In the genomic region with DNA sequence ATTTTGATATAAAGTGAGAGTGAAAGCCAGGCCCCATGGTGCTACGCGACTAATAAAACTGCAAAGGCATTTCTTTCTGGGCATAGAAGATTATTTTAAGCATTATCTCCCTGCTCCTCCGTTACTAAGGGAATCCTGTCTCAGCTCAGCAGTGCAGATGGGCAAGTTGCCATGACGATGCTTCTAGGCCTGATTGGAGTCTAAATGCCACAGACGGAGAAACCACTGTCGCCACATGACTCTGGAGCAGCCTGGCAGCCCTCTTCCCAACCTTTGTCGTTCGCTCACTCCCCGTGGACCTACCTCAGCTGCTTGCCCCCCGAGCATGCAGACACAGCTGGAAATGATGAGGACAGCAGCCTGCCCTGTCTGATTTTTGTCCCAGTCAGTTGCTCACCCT, we compare ENCODE assay signal across 11 mouse cellular contexts. TPM values are rescaled to one million over a fixed set of nuclear protein-coding genes. Genes with fewer than 3 reads are reported as not detected.
DNase-seq lines count a peak whose midpoint lies in the region; ATAC-seq lines count a peak whose summit lies in the region.
"Had no signal": no experiment of that assay in that cellular context is flagged by ENCODE, and none has a peak within 500 bp of the region (broad histone marks: within the 10 kb centered on the region; RNA-seq: fewer than 3 reads in every experiment).

No protein-coding gene starts in this region.

- no peaks in the 10 kb centered on the region for H3K4me1 ChIP-seq in liver, embryonic 11.5 days (replicated peaks; ENCODE audit: control insufficient read depth, insufficient read depth, low read length)

- H3K4me3 ChIP-seq in liver, embryonic 11.5 days (ENCODE audit: low read depth, low read length) = no peak overlapping the region

- H3K9me3 ChIP-seq in liver, embryonic 11.5 days (ENCODE audit: control insufficient read depth, low read length) = no peaks in the 10 kb centered on the region

- peak; percentile 76 to 81 for DNase-seq in cerebellum, postnatal 14 days
- DNase-seq in cerebellum, adult 11-12 months = no peak
- DNase-seq in frontal cortex, postnatal 36 days (ENCODE audit: low spot score in 2 of 2) = peak; percentile 52 to 81
- peak; percentile 60 to 76 for DNase-seq in left cerebral cortex, adult 9 months (ENCODE audit: low spot score in 2 of 2)
- peak; percentile 81 for DNase-seq in right cerebral cortex, adult 18-20 months
- no peak for DNase-seq in heart, adult 18-20 months
- DNase-seq in spleen, postnatal 10 days (ENCODE audit: low spot score in 2 of 2) = no peak
- no peak for DNase-seq in liver, embryonic 11.5 days (ENCODE audit: low spot score)
- DNase-seq: kidney, adult 2 months; lung, embryonic 14.5 days; thymus, postnatal 4 days had no signal

- H3K9ac ChIP-seq in liver, embryonic 11.5 days (ENCODE audit: low read depth, low read length) = no peak overlapping the region
- H3K9ac ChIP-seq: lung, embryonic 14.5 days had no signal

- no peaks in the 10 kb centered on the region for H3K27me3 ChIP-seq in liver, embryonic 11.5 days (replicated peaks; ENCODE audit: control insufficient read depth, insufficient read depth, low read length)

- 67% methylated on average over 10 of the region's 10 CpGs for WGBS in liver, embryonic 11.5 days

- H3K27ac ChIP-seq in liver, embryonic 11.5 days (ENCODE audit: low read depth, low read length) = no peak overlapping the region

- no peak for ATAC-seq in liver, embryonic 11.5 days (replicated peaks; ENCODE audit: low FRiP score)

- no peaks in the 10 kb centered on the region for H3K36me3 ChIP-seq in liver, embryonic 11.5 days (ENCODE audit: control insufficient read depth, insufficient read depth, low read length)

- H3K4me2 ChIP-seq in liver, embryonic 11.5 days = no peak overlapping the region
- H3K4me2 ChIP-seq: lung, embryonic 14.5 days had no signal

RNA-seq across cellular contexts. Expression of a gene that starts 4.7 kb away (rescaled TPM):
- 100 to 1,000 TPM; 193 to 216 TPM for total RNA-seq in heart, adult 18-20 months (2021)
- polyA plus RNA-seq in liver, embryonic 11.5 days (2014; fragmentation: Nextera tagmentation; extraction: Ambion mirVana) = 125 and 141 TPM in 2 replicates

Comparison
In these comparisons a context has a peak if more than half of its experiments do, and no peak if none do; other contexts are left out.
1. DNase-seq: peak in cerebellum, postnatal 14 days (2 of 2), frontal cortex, postnatal 36 days (2 of 2), left cerebral cortex, adult 9 months (2 of 2) and right cerebral cortex, adult 18-20 months (single experiment); none in cerebellum, adult 11-12 months (single experiment), heart, adult 18-20 months (0 of 2), spleen, postnatal 10 days (0 of 2) and liver, embryonic 11.5 days (single experiment).